Mouse (Mus musculus) ZHBTc4 (cell line): ENCODE results near the gene Glb1l.
"Not testable (repeated sequence)": the region's sequence is repeated elsewhere in the genome, so short reads cannot be mapped to it uniquely, and the experiment has no call there.

ENCODE experiments used
- DNase-seq: peaks from one replicate; pipeline ENCODE4 v3.0.0-alpha.2; 2011; ENCODE audit warnings: low read depth, low spot score

The Glb1l gene

GRCm38 (mm10) chr1:75210136-75211087 lies at the start of gene Glb1l, which contains the start of gene Stk16:
TSS of gene Glb1l (minus strand) at chr1:75210813.
TSS of gene Stk16 (plus strand) at chr1:75210838.
- peak; percentile 95 for DNase-seq

GRCm38 (mm10) chr1:75255516-75256046 lies 45.0 kb upstream of the Glb1l start:
- DNase-seq, result no peak

GRCm38 (mm10) chr1:75254625-75255013 lies 44.0 kb upstream of the Glb1l start:
- DNase-seq, result no peak

GRCm38 (mm10) chr1:75253849-75254624 lies 43.4 kb upstream of the Glb1l start:
- DNase-seq, result peak; percentile 84

- peak; percentile 71 for DNase-seq
These were observed 42.4 kb upstream of the Glb1l start for GRCm38 (mm10) chr1:75253029-75253428.

- no peak for DNase-seq
These were observed 41.7 kb upstream of the Glb1l start for GRCm38 (mm10) chr1:75252308-75252707.

- peak; percentile 91 for DNase-seq
These were observed 40.7 kb upstream of the Glb1l start for GRCm38 (mm10) chr1:75251112-75251970.

- peak; percentile 52 for DNase-seq
These were observed 39.9 kb upstream of the Glb1l start for GRCm38 (mm10) chr1:75250498-75250897.

GRCm38 (mm10) chr1:75248041-75248772 lies 37.6 kb upstream of the Glb1l start:
- no peak for DNase-seq

- DNase-seq, result no peak
These were observed 36.7 kb upstream of the Glb1l start for GRCm38 (mm10) chr1:75247071-75247930.

- peak; percentile 92 for DNase-seq
These were observed 34.2 kb upstream of the Glb1l start for GRCm38 (mm10) chr1:75244836-75245235.

GRCm38 (mm10) chr1:75244175-75244826 lies 33.7 kb upstream of the Glb1l start:
- DNase-seq, result no peak

GRCm38 (mm10) chr1:75243411-75243810 lies 32.8 kb upstream of the Glb1l start:
- DNase-seq, result no peak

- peak; percentile 61 for DNase-seq
These were observed 29.0 kb upstream of the Glb1l start for GRCm38 (mm10) chr1:75239591-75239990.

- peak; percentile 85 for DNase-seq
These were observed 25.8 kb upstream of the Glb1l start, which contains the start of gene Dnajb2 for GRCm38 (mm10) chr1:75236117-75237050. TSS of gene Dnajb2 (plus strand) at chr1:75236406.

GRCm38 (mm10) chr1:75234606-75235005 lies 24.0 kb upstream of the Glb1l start:
- peak; percentile 79 for DNase-seq

- not testable (repeated sequence) for DNase-seq
These were observed 21.9 kb upstream of the Glb1l start for GRCm38 (mm10) chr1:75232489-75232888.

GRCm38 (mm10) chr1:75231664-75232152 lies 21.1 kb upstream of the Glb1l start, which contains the start of gene A630095N17Rik:
TSS of gene A630095N17Rik (minus strand) at chr1:75232102.
- no peak for DNase-seq
